Mouse (Mus musculus): Measurements from ENCODE around the gene Kantr.
A peak's percentile ranks its signal among the peaks of the same experiment; 100 is the strongest.
"Not testable (repeated sequence)": the region's sequence is repeated elsewhere in the genome, so short reads cannot be mapped to it uniquely, and the experiment has no call there.

Gene Kantr

GRCm38 (mm10) chrX:152326996-152327688, at the start of gene Kantr:
TSS of gene Kantr (minus strand) at chrX:152327495.
- DNase-seq (ENCODE audit: low read depth, low spot score): peak; percentile 71

- peak; percentile 37 for DNase-seq (ENCODE audit: low read depth, low spot score)
These were observed 41.3 kb upstream of the Kantr start, which contains the start of gene Gpr173 for GRCm38 (mm10) chrX:152368397-152369273. TSS of gene Gpr173 (minus strand) at chrX:152368704.

GRCm38 (mm10) chrX:152368054-152368396, 40.7 kb upstream of the Kantr start:
- DNase-seq (ENCODE audit: low read depth, low spot score): no peak

- DNase-seq (ENCODE audit: low read depth, low spot score): no peak
These were observed 39.1 kb upstream of the Kantr start for GRCm38 (mm10) chrX:152366418-152366817.

- peak; percentile 54 for DNase-seq (ENCODE audit: low read depth, low spot score)
These were observed 25.4 kb upstream of the Kantr start for GRCm38 (mm10) chrX:152352553-152353153.

- no peak for DNase-seq (ENCODE audit: low read depth, low spot score)
These were observed 19.7 kb upstream of the Kantr start for GRCm38 (mm10) chrX:152347041-152347440.

- DNase-seq (ENCODE audit: low read depth, low spot score): no peak
These were observed 19.3 kb upstream of the Kantr start for GRCm38 (mm10) chrX:152346587-152346986.

- DNase-seq (ENCODE audit: low read depth, low spot score): no peak
These were observed 15.6 kb upstream of the Kantr start for GRCm38 (mm10) chrX:152342903-152343302.

- DNase-seq (ENCODE audit: low read depth, low spot score): peak; percentile 85
These were observed 15.1 kb upstream of the Kantr start, which contains the start of gene Tspyl2 for GRCm38 (mm10) chrX:152342358-152342901. TSS of gene Tspyl2 (minus strand) at chrX:152342425.

GRCm38 (mm10) chrX:152341496-152341895, 14.2 kb upstream of the Kantr start:
- DNase-seq (ENCODE audit: low read depth, low spot score): no peak

- peak; percentile 74 for DNase-seq (ENCODE audit: low read depth, low spot score)
These were observed 9.4 kb upstream of the Kantr start for GRCm38 (mm10) chrX:152336546-152337332.

- not testable (repeated sequence) for DNase-seq (ENCODE audit: low read depth, low spot score)
These were observed 8.8 kb upstream of the Kantr start for GRCm38 (mm10) chrX:152336123-152336522.

GRCm38 (mm10) chrX:152329400-152329799, 2.1 kb upstream of the Kantr start:
- DNase-seq (ENCODE audit: low read depth, low spot score): not testable (repeated sequence)

- no peak for DNase-seq (ENCODE audit: low read depth, low spot score)
These were observed 376 bp upstream of the Kantr start for GRCm38 (mm10) chrX:152327689-152328052.

GRCm38 (mm10) chrX:152323584-152323983, 3.7 kb downstream of the Kantr start:
- DNase-seq (ENCODE audit: low read depth, low spot score): no peak

- DNase-seq (ENCODE audit: low read depth, low spot score): no peak
These were observed 4.5 kb downstream of the Kantr start for GRCm38 (mm10) chrX:152322776-152323175.

- DNase-seq (ENCODE audit: low read depth, low spot score): no peak
These were observed 6.8 kb downstream of the Kantr start for GRCm38 (mm10) chrX:152320535-152320934.

- DNase-seq (ENCODE audit: low read depth, low spot score): no peak
These were observed 19.4 kb downstream of the Kantr start for GRCm38 (mm10) chrX:152307942-152308341.

GRCm38 (mm10) chrX:152307371-152307770, 19.9 kb downstream of the Kantr start:
- DNase-seq (ENCODE audit: low read depth, low spot score): no peak

GRCm38 (mm10) chrX:152306224-152306623, 21.1 kb downstream of the Kantr start:
- no peak for DNase-seq (ENCODE audit: low read depth, low spot score)

- DNase-seq (ENCODE audit: low read depth, low spot score): not testable (repeated sequence)
These were observed 40.3 kb downstream of the Kantr start for GRCm38 (mm10) chrX:152287026-152287425.

Measured in retina, postnatal 7 days (tissue).